Mouse (Mus musculus): ENCODE data around the gene Wdr93.

Wdr93 gene

GRCm38 (mm10) chr7:79780647-79781626 lies 38.0 kb downstream of the Wdr93 start:
- ChIA-PET POLR2A (interaction anchor here in 3 of 4 experiments (0.5 to 1.1 kb wide), 7 partner anchors 9 to 223 kb away, joined by 3 to 5 read pairs (median 3); no protein-coding TSS in a partner anchor), CTCF (interaction anchor here (0.5 to 2.4 kb wide), 44 partner anchors 9 to 472 kb away, joined by 3 to 20 read pairs (median 4); partner anchors contain the start of genes Mesp1 (in 1 of the 4), Pex11a (in 1 of the 4) and Wdr93 (in 1 of the 4))

- ChIA-PET POLR2A (interaction anchor here in 2 of 4 experiments (0.8 to 1.1 kb wide), 2 partner anchors 10 kb away, joined by 3 read pairs; no protein-coding TSS in a partner anchor), CTCF (interaction anchor here (0.6 to 2.0 kb wide), 10 partner anchors 10 to 169 kb away, joined by 3 to 20 read pairs (median 4); partner anchors contain the start of gene Mesp1 (in 1 of the 4))
Measured at GRCm38 (mm10) chr7:79781826-79782515, 39.0 kb downstream of the Wdr93 start.

GRCm38 (mm10) chr7:79782516-79782855 lies 39.5 kb downstream of the Wdr93 start:
- ChIA-PET CTCF (interaction anchor here in 1 of 4 experiments (0.8 kb wide), 1 partner anchor 54 kb away, joined by 3 read pairs; no protein-coding TSS in a partner anchor), POLR2A (interaction anchor here in 1 of 4 experiments (0.8 kb wide), 1 partner anchor 9 kb away, joined by 3 read pairs; no protein-coding TSS in a partner anchor)

- CTCF ChIA-PET, result interaction anchor here in 3 of 4 experiments (0.6 to 2.0 kb wide), 16 partner anchors 10 to 210 kb away, joined by 3 to 10 read pairs (median 4); no protein-coding TSS in a partner anchor
Measured at GRCm38 (mm10) chr7:79786295-79786694, 43.3 kb downstream of the Wdr93 start.

GRCm38 (mm10) chr7:79789812-79790211 lies 46.8 kb downstream of the Wdr93 start:
- ChIA-PET POLR2A (interaction anchor here in 1 of 4 experiments (0.7 kb wide), 1 partner anchor 9 kb away, joined by 5 read pairs; no protein-coding TSS in a partner anchor), CTCF (interaction anchor here in 2 of 4 experiments (0.6 to 4.1 kb wide), 2 partner anchors 9 to 751 kb away, joined by 3 to 20 read pairs; no protein-coding TSS in a partner anchor)

More at GRCm38 (mm10) chr7:79786295-79786694, 43.3 kb downstream of the Wdr93 start:
- POLR2A ChIA-PET, result interaction anchor here in 1 of 4 experiments (0.9 kb wide), 1 partner anchor 83 kb away, joined by 4 read pairs; no protein-coding TSS in a partner anchor

- POLR2A ChIA-PET, result interaction anchor here in 3 of 4 experiments (0.6 to 1.6 kb wide), 8 partner anchors 15 to 468 kb away, joined by 3 read pairs; partner anchors contain the start of genes Ngrn (in 1 of the 3) and Ticrr (in 1 of the 3)
- CTCF ChIA-PET, result interaction anchor here in 2 of 4 experiments (0.6 to 4.1 kb wide), 11 partner anchors 12 to 122 kb away, joined by 3 to 20 read pairs (median 5); no protein-coding TSS in a partner anchor
Measured at GRCm38 (mm10) chr7:79792635-79793421, 49.9 kb downstream of the Wdr93 start.

GRCm38 (mm10) chr7:79793688-79794087 lies 50.7 kb downstream of the Wdr93 start, which contains the start of gene Mesp1:
Gene Mesp1, minus strand, starts transcription at chr7:79793788.
- CTCF ChIA-PET, result interaction anchor here in 3 of 4 experiments (0.6 to 4.1 kb wide), 13 partner anchors 13 to 142 kb away, joined by 3 to 20 read pairs (median 3); partner anchors contain the start of gene Arpin (in 1 of the 3)
- POLR2A ChIA-PET, result interaction anchor here in 3 of 4 experiments (0.6 to 1.4 kb wide), 7 partner anchors 12 to 237 kb away, joined by 3 to 7 read pairs (median 3); no protein-coding TSS in a partner anchor

- ChIA-PET POLR2A (interaction anchor here in 2 of 4 experiments (0.6 to 2.2 kb wide), 7 partner anchors 12 to 727 kb away, joined by 3 to 8 read pairs (median 3); partner anchors contain the start of gene Mesp2 (in 1 of the 2)), CTCF (interaction anchor here (0.5 to 2.4 kb wide), 37 partner anchors 10 to 320 kb away, joined by 3 to 38 read pairs (median 4); partner anchors contain the start of genes Arpin (in 2 of the 4), Ap3s2 (in 1 of the 4) and Mesp2 (in 1 of the 4))
Measured at GRCm38 (mm10) chr7:79798606-79799005, 55.6 kb downstream of the Wdr93 start.

GRCm38 (mm10) chr7:79799048-79799447 lies 56.1 kb downstream of the Wdr93 start:
- ChIA-PET POLR2A (interaction anchor here in 2 of 4 experiments (0.6 to 2.2 kb wide), 7 partner anchors 12 to 726 kb away, joined by 3 to 8 read pairs (median 3); partner anchors contain the start of gene Mesp2 (in 1 of the 2)), CTCF (interaction anchor here (0.5 to 1.9 kb wide), 42 partner anchors 9 to 758 kb away, joined by 3 to 38 read pairs (median 3); partner anchors contain the start of genes Arpin (in 2 of the 4), Ap3s2 (in 1 of the 4) and Mesp2 (in 1 of the 4))

- ChIA-PET CTCF (interaction anchor here (0.6 to 1.9 kb wide), 39 partner anchors 9 to 758 kb away, joined by 3 to 38 read pairs (median 4); partner anchors contain the start of genes Arpin (in 2 of the 4), Ap3s2 (in 1 of the 4) and Mesp2 (in 1 of the 4)), POLR2A (interaction anchor here in 2 of 4 experiments (0.6 to 2.2 kb wide), 6 partner anchors 11 to 525 kb away, joined by 3 to 8 read pairs (median 3); partner anchors contain the start of genes Mesp2 (in 1 of the 2) and Rccd1 (in 1 of the 2))
Measured at GRCm38 (mm10) chr7:79799506-79799905, 56.5 kb downstream of the Wdr93 start.

GRCm38 (mm10) chr7:79800336-79800735 lies 57.4 kb downstream of the Wdr93 start:
- POLR2A ChIA-PET, result interaction anchor here in 1 of 4 experiments (0.6 to 2.2 kb wide), 2 partner anchors 114 to 524 kb away, joined by 3 to 8 read pairs; partner anchors contain the start of gene Rccd1
- CTCF ChIA-PET, result interaction anchor here in 3 of 4 experiments (0.8 to 1.9 kb wide), 5 partner anchors 15 to 114 kb away, joined by 3 to 23 read pairs (median 9); no protein-coding TSS in a partner anchor

GRCm38 (mm10) chr7:79801391-79801790 lies 58.4 kb downstream of the Wdr93 start:
- CTCF ChIA-PET, result interaction anchor here in 2 of 4 experiments (0.7 to 1.2 kb wide), 2 partner anchors 113 kb away, joined by 3 to 4 read pairs; no protein-coding TSS in a partner anchor

GRCm38 (mm10) chr7:79802037-79802436 lies 59.1 kb downstream of the Wdr93 start:
- POLR2A ChIA-PET, result no interaction called here
- CTCF ChIA-PET, result no interaction called here

More at GRCm38 (mm10) chr7:79801391-79801790, 58.4 kb downstream of the Wdr93 start:
- POLR2A ChIA-PET, result interaction anchor here in 1 of 4 experiments (0.6 kb wide), 1 partner anchor 303 kb away, joined by 4 read pairs; no protein-coding TSS in a partner anchor

GRCm38 (mm10) chr7:79803887-79804286 lies 60.9 kb downstream of the Wdr93 start:
- ChIA-PET POLR2A (interaction anchor here in 1 of 4 experiments (1.2 kb wide), 1 partner anchor 520 kb away, joined by 3 read pairs; the partner anchor contains the start of gene Rccd1), CTCF (interaction anchor here in 1 of 4 experiments (1.4 to 1.6 kb wide), 2 partner anchors 77 to 110 kb away, joined by 3 read pairs; no protein-coding TSS in a partner anchor)

- ChIA-PET POLR2A (interaction anchor here in 1 of 4 experiments (0.8 to 1.0 kb wide), 2 partner anchors 10 to 16 kb away, joined by 3 read pairs; no protein-coding TSS in a partner anchor), CTCF (interaction anchor here in 2 of 4 experiments (0.7 to 2.3 kb wide), 4 partner anchors 9 to 826 kb away, joined by 3 to 9 read pairs (median 4); no protein-coding TSS in a partner anchor)
Measured at GRCm38 (mm10) chr7:79808561-79808960, 65.6 kb downstream of the Wdr93 start.

All from embryonic stem cell, embryonic (primary cell).